Mouse (Mus musculus) retina, postnatal 1 day (tissue): ENCODE results near the gene Ly6g6f.
"Not testable (repeated sequence)": the region's sequence is repeated elsewhere in the genome, so short reads cannot be mapped to it uniquely, and the experiment has no call there.

ENCODE experiments used
- DNase-seq: peaks from one replicate; pipeline ENCODE4 v3.0.0-alpha.2; 2012

Ly6g6f gene

GRCm38 (mm10) chr17:35051156-35052086, 34.0 kb downstream of the Ly6g6f start:
- DNase-seq = peak; percentile 82

GRCm38 (mm10) chr17:35050126-35050750, 35.2 kb downstream of the Ly6g6f start:
- peak; percentile 69 for DNase-seq

- DNase-seq = peak; percentile 93
These were observed 35.8 kb downstream of the Ly6g6f start, which contains the start of gene Clic1 for GRCm38 (mm10) chr17:35049561-35050016. Clic1 (plus strand) TSS chr17:35049966.

- no peak for DNase-seq
These were observed 36.4 kb downstream of the Ly6g6f start for GRCm38 (mm10) chr17:35048932-35049440.

GRCm38 (mm10) chr17:35048149-35048931, 37.1 kb downstream of the Ly6g6f start:
- no peak for DNase-seq

GRCm38 (mm10) chr17:35047688-35048087, 37.7 kb downstream of the Ly6g6f start:
- DNase-seq = no peak

- DNase-seq = peak; percentile 100
These were observed 38.5 kb downstream of the Ly6g6f start, which contains the start of gene Msh5 for GRCm38 (mm10) chr17:35046681-35047455. Msh5 (minus strand) TSS chr17:35046745.

GRCm38 (mm10) chr17:35045807-35046680, 39.4 kb downstream of the Ly6g6f start:
- no peak for DNase-seq

GRCm38 (mm10) chr17:35044904-35045806, 40.3 kb downstream of the Ly6g6f start:
- DNase-seq = no peak

GRCm38 (mm10) chr17:35043794-35044193, 41.6 kb downstream of the Ly6g6f start:
- no peak for DNase-seq

- no peak for DNase-seq
These were observed 46.1 kb downstream of the Ly6g6f start for GRCm38 (mm10) chr17:35039121-35039873.

GRCm38 (mm10) chr17:35034896-35035295, 50.5 kb downstream of the Ly6g6f start:
- DNase-seq = no peak

GRCm38 (mm10) chr17:35033703-35034102, 51.7 kb downstream of the Ly6g6f start:
- not testable (repeated sequence) for DNase-seq

- DNase-seq = peak; percentile 52
These were observed 53.0 kb downstream of the Ly6g6f start for GRCm38 (mm10) chr17:35032323-35032870.

GRCm38 (mm10) chr17:35031880-35032279, 53.5 kb downstream of the Ly6g6f start:
- no peak for DNase-seq

GRCm38 (mm10) chr17:35031272-35031671, 54.1 kb downstream of the Ly6g6f start:
- no peak for DNase-seq
